Mouse (Mus musculus): ENCODE results near the gene Ahrr. TPM values are rescaled to one million over a fixed set of nuclear protein-coding genes. Genes with fewer than 3 reads are reported as not detected.

Ahrr gene
- total and polyA plus RNA-seq, 2 experiments from 2014 or later, result 0.54 to 0.99 TPM

DNA sequence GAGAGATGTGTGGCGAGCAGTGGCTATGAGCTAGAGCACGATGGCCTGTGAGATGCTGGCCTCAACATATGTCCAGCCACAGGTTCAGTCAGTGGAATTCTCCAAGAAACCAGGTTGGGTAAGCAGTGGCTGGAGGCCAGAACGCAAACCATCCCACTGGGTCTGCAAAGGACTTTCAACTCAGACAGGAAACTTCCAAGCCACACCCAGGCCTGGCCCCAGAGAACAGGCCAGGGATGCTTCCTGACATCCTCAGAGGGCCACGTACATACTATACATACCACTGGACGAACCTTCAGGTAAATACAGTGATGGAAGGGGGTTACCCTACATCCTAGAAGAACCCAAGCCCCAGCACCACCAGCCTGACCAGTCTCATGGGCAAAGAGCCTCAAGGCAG is 2.5 kb downstream of the Ahrr start:
- Histone ChIP-seq H3K4me1 (ENCODE audit: insufficient read depth, low read length) (no peaks in the 10 kb centered on the region), H3K27me3 (ENCODE audit: insufficient read depth, low read length) (no peaks in the 10 kb centered on the region), H3K9me3 (ENCODE audit: low read length) (no peaks in the 10 kb centered on the region), H3K9ac (replicated peaks; ENCODE audit: low read length) (no peak overlapping the region), H3K4me2 (ENCODE audit: low read depth, low read length) (no peak overlapping the region), H3K27ac (no peak overlapping the region), H3K36me3 (ENCODE audit: insufficient read depth, low read length) (no peaks in the 10 kb centered on the region), H3K4me3 (ENCODE audit: low read length) (no peak overlapping the region)
- TF ChIP-seq CTCF (IDR thresholded peaks at IDR 0.05; ENCODE audit: low read depth), result no peak
- WGBS, result 85% methylated on average over 5 of the region's 5 CpGs
- DNase-seq (ENCODE audit: low spot score) (no peak), ATAC-seq (no peak)

GRCm38 (mm10) chr13:74282299-74282698 is 9.8 kb downstream of the Ahrr start:
- Histone ChIP-seq H3K4me2 (ENCODE audit: low read depth, low read length) (no peak overlapping the region), H3K4me3 (ENCODE audit: low read length) (no peak overlapping the region), H3K9me3 (ENCODE audit: low read length) (no peaks in the 10 kb centered on the region), H3K27me3 (ENCODE audit: insufficient read depth, low read length) (no peaks in the 10 kb centered on the region), H3K9ac (replicated peaks; ENCODE audit: low read length) (no peak overlapping the region), H3K27ac (no peak overlapping the region), H3K4me1 (ENCODE audit: insufficient read depth, low read length) (no peaks in the 10 kb centered on the region), H3K36me3 (ENCODE audit: insufficient read depth, low read length) (no peaks in the 10 kb centered on the region)
- no peak for DNase-seq (ENCODE audit: low spot score)
- no peak for TF ChIP-seq CTCF (IDR thresholded peaks at IDR 0.05; ENCODE audit: low read depth)
- WGBS, result 80% methylated on average over 2 of the region's 2 CpGs
- ATAC-seq, result no peak

GRCm38 (mm10) chr13:74275726-74276125 is 16.4 kb downstream of the Ahrr start:
- Histone ChIP-seq H3K9ac (replicated peaks; ENCODE audit: low read length) (no peak overlapping the region), H3K4me1 (ENCODE audit: insufficient read depth, low read length) (no peaks in the 10 kb centered on the region), H3K4me2 (ENCODE audit: low read depth, low read length) (no peak overlapping the region), H3K4me3 (ENCODE audit: low read length) (no peak overlapping the region), H3K36me3 (ENCODE audit: insufficient read depth, low read length) (no peaks in the 10 kb centered on the region), H3K27me3 (ENCODE audit: insufficient read depth, low read length) (no peaks in the 10 kb centered on the region), H3K9me3 (ENCODE audit: low read length) (no peaks in the 10 kb centered on the region), H3K27ac (no peak overlapping the region)
- ATAC-seq, result no peak
- WGBS, result 82% methylated on average over 4 of the region's 4 CpGs
- no peak for TF ChIP-seq CTCF (IDR thresholded peaks at IDR 0.05; ENCODE audit: low read depth)
- no peak for DNase-seq (ENCODE audit: low spot score)

DNA sequence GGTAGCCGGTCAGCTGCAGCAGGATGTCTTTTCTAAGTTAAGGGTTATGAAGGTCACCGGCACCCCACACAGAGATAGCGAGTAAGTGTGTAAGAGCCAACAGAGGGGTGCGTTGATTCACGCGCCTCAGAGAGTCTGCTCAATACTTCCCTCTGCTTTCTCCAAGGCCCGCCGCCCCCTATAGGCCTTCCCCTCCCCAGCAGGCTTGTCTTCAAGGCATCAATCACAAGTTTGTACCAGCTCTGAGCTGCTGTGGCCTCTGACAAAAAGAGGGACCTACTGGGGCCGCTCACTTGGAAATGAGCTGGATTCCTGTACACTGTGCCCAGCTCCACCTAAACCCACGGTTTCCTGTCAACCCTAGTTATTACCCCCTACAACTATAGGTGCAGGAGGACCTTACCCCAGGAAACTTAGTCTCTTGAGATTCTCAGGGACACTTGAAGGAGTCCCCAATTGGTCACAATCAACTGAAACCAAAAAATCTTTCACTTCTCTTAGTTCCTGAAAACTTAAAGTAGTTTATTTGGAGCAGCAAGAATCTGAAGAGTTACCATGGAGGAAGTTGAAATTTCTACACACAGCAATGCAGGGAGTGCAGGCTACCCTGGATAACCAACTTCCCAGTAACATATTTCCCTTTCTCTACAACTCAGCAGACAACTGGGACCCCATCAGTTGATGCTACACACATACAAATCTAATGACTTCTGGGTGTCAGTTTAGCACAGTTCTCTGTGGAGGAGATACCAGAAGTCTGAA is 31.7 kb downstream of the Ahrr start:
- DNase-seq (ENCODE audit: low spot score) (peak; percentile 55), ATAC-seq (peak; percentile 90)
- H3K27ac ChIP-seq, result peak overlapping the region; percentile 26; the same call in 1 of the 2 replicates
- peak overlapping the region; percentile 50 for H3K4me3 ChIP-seq (ENCODE audit: low read length)
- H3K9me3 ChIP-seq (ENCODE audit: low read length), result no peaks in the 10 kb centered on the region
- 4% methylated on average over 10 of the region's 10 CpGs for WGBS
- no peaks in the 10 kb centered on the region for H3K27me3 ChIP-seq (ENCODE audit: insufficient read depth, low read length)
- peaks cover 4% of the 10 kb centered on the region; the same call in 1 of the 2 replicates for H3K4me1 ChIP-seq (ENCODE audit: insufficient read depth, low read length)
- no peaks in the 10 kb centered on the region for H3K36me3 ChIP-seq (ENCODE audit: insufficient read depth, low read length)
- TF ChIP-seq CTCF (IDR thresholded peaks at IDR 0.05; ENCODE audit: low read depth), result peak; percentile 68
- H3K4me2 ChIP-seq (ENCODE audit: low read depth, low read length), result peak overlapping the region; percentile 74
- peak overlapping the region; percentile 63 for H3K9ac ChIP-seq (replicated peaks; ENCODE audit: low read length)

- no peak for TF ChIP-seq CTCF (IDR thresholded peaks at IDR 0.05; ENCODE audit: low read depth)
- Histone ChIP-seq H3K9ac (replicated peaks; ENCODE audit: low read length) (peak overlapping the region; percentile 63), H3K4me1 (ENCODE audit: insufficient read depth, low read length) (peaks cover 4% of the 10 kb centered on the region; the same call in 1 of the 2 replicates), H3K27ac (peak overlapping the region; percentile 26; the same call in 1 of the 2 replicates), H3K36me3 (ENCODE audit: insufficient read depth, low read length) (no peaks in the 10 kb centered on the region), H3K4me2 (ENCODE audit: low read depth, low read length) (peak overlapping the region; percentile 74), H3K27me3 (ENCODE audit: insufficient read depth, low read length) (no peaks in the 10 kb centered on the region), H3K4me3 (ENCODE audit: low read length) (peak overlapping the region; percentile 50), H3K9me3 (ENCODE audit: low read length) (no peaks in the 10 kb centered on the region)
- DNase-seq (ENCODE audit: low spot score), result peak; percentile 59
- peak; percentile 86 for ATAC-seq
- WGBS, result 4% methylated on average over 35 of the region's 35 CpGs
Measured at GRCm38 (mm10) chr13:74259460-74260230, 32.5 kb downstream of the Ahrr start.

GRCm38 (mm10) chr13:74246494-74246893 is 45.6 kb downstream of the Ahrr start:
- Histone ChIP-seq H3K9me3 (ENCODE audit: low read length) (no peaks in the 10 kb centered on the region), H3K4me1 (ENCODE audit: insufficient read depth, low read length) (0 out of 2 replicates have a peak, but pooled peaks cover 8% of the 10 kb centered on the region), H3K36me3 (ENCODE audit: insufficient read depth, low read length) (no peaks in the 10 kb centered on the region), H3K9ac (replicated peaks; ENCODE audit: low read length) (no peak overlapping the region), H3K4me3 (ENCODE audit: low read length) (no peak overlapping the region), H3K27me3 (ENCODE audit: insufficient read depth, low read length) (no peaks in the 10 kb centered on the region), H3K27ac (no peak overlapping the region), H3K4me2 (ENCODE audit: low read depth, low read length) (no peak overlapping the region)
- no peak for TF ChIP-seq CTCF (IDR thresholded peaks at IDR 0.05; ENCODE audit: low read depth)
- ATAC-seq (no peak), DNase-seq (ENCODE audit: low spot score) (no peak)
